Mouse (Mus musculus) brain, adult 10 weeks (tissue): Measurements from ENCODE around the gene Heph. TPM values are rescaled to one million over a fixed set of nuclear protein-coding genes. Genes with fewer than 3 reads are reported as not detected.

Source experiments
- polyA plus RNA-seq: library from polyadenylated mRNA; stranded (reverse); fragments of 350-450 nt; fragmentation: Illumina TruSeq; extraction: RNeasy Lipid Tissue Mini Kit (QIAGEN cat#74804); gene quantifications from one replicate; pipeline ENCODE4 v1.2.3, GENCODE M21; 2015; ENCODE audit warnings: low read depth, low replicate concordance

Gene Heph
- polyA plus RNA-seq = 5.4 TPM

DNA sequence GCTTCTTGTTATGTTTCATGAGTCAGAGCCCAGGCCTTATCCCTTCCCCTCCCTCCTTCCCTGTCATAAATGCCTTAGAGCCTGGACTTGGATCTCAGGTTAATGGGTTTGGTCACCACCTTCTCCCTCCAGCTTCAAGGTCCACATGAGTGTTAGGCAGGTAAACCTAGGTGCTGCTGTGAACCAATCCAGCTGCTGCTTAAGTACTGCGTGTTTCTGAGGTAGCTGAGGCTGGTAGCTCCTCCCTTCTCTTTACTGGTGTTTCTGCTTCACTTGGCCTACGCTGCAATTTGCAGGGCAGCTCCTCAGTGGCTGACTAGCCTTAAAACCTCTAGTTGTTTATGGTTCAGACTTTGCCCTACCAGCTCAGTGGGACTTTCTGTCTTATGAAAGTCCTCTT is at the start of gene Heph:
TSS of gene Heph (plus strand) at position 211 of the 400 bp plus-strand sequence.

GRCm38 (mm10) chrX:96456201-96456963 is 1.2 kb downstream of the Heph start, which contains the start of gene Hsf3:
Gene Hsf3 (minus strand): TSS chrX:96456294.

Other genes with a start within 250 kb of the Heph start
- gene Vsig4, start 161.9 kb upstream of the Heph start, polyA plus RNA-seq = not detected
- 0.46 TPM for gene Hsf3, start 935 bp downstream of the Heph start, polyA plus RNA-seq